Mouse (Mus musculus): ENCODE results near the gene Pbx4.

- TF ChIP-seq CTCF (IDR thresholded peaks at IDR 0.05; ENCODE audit: low read depth) (no peak), EP300 (IDR thresholded peaks at IDR 0.05; ENCODE audit: low read depth) (no peak)
Measured at GRCm38 (mm10) chr8:69815396-69815795, 16.9 kb upstream of the Pbx4 start.
